Mouse (Mus musculus): ENCODE data around the gene Galns. TPM values are rescaled to one million over a fixed set of nuclear protein-coding genes. Genes with fewer than 3 reads are reported as not detected.
"Not testable (repeated sequence)": the region's sequence is repeated elsewhere in the genome, so short reads cannot be mapped to it uniquely, and the experiment has no call there.

Galns gene
- polyA plus RNA-seq, 1 experiment from 2014 or later, result 6.4 TPM

- Histone ChIP-seq H3K9ac (ENCODE audit: low read length) (no peak overlapping the region), H3K27me3 (ENCODE audit: control insufficient read depth, insufficient read depth, low read length) (no peaks in the 10 kb centered on the region), H3K4me2 (no peak overlapping the region; the same call in 1 of the 2 replicates), H3K27ac (ENCODE audit: low read depth, low read length) (no peak overlapping the region), H3K9me3 (ENCODE audit: control insufficient read depth, low read length) (no peaks in the 10 kb centered on the region), H3K4me3 (ENCODE audit: low read depth, low read length) (no peak overlapping the region), H3K4me1 (ENCODE audit: control insufficient read depth, insufficient read depth, low read length) (peaks cover 23% of the 10 kb centered on the region), H3K36me3 (ENCODE audit: control insufficient read depth, insufficient read depth, low read length) (peaks cover 22% of the 10 kb centered on the region)
- ATAC-seq (ENCODE audit: low FRiP score) (no peak), DNase-seq (ENCODE audit: low spot score, missing footprints) (peak; percentile 82)
- 51% methylated on average over 10 of the region's 10 CpGs for WGBS
Measured at GRCm38 (mm10) chr8:122574667-122575251, 36.5 kb downstream of the Galns start.

- Histone ChIP-seq H3K4me3 (ENCODE audit: low read depth, low read length) (no peak overlapping the region), H3K27me3 (ENCODE audit: control insufficient read depth, insufficient read depth, low read length) (no peaks in the 10 kb centered on the region), H3K36me3 (ENCODE audit: control insufficient read depth, insufficient read depth, low read length) (peaks cover 26% of the 10 kb centered on the region), H3K4me1 (ENCODE audit: control insufficient read depth, insufficient read depth, low read length) (peaks cover 28% of the 10 kb centered on the region), H3K9me3 (ENCODE audit: control insufficient read depth, low read length) (no peaks in the 10 kb centered on the region), H3K27ac (ENCODE audit: low read depth, low read length) (no peak overlapping the region), H3K4me2 (no peak overlapping the region), H3K9ac (ENCODE audit: low read length) (no peak overlapping the region)
- 71% methylated on average over 3 of the region's 3 CpGs for WGBS
- no peak for DNase-seq (ENCODE audit: low spot score, missing footprints)
- ATAC-seq (ENCODE audit: low FRiP score), result no peak
Measured at GRCm38 (mm10) chr8:122574264-122574663, 37.0 kb downstream of the Galns start.

GRCm38 (mm10) chr8:122573577-122573976, 37.7 kb downstream of the Galns start:
- peak; percentile 83 for DNase-seq (ENCODE audit: low spot score, missing footprints)
- no peak overlapping the region for H3K4me2 ChIP-seq
- no peak overlapping the region for H3K4me3 ChIP-seq (ENCODE audit: low read depth, low read length)
- ATAC-seq (ENCODE audit: low FRiP score), result no peak
- no peaks in the 10 kb centered on the region for H3K27me3 ChIP-seq (ENCODE audit: control insufficient read depth, insufficient read depth, low read length)
- H3K36me3 ChIP-seq (ENCODE audit: control insufficient read depth, insufficient read depth, low read length), result peaks cover 26% of the 10 kb centered on the region
- no peak overlapping the region for H3K9ac ChIP-seq (ENCODE audit: low read length)
- peaks cover 35% of the 10 kb centered on the region for H3K4me1 ChIP-seq (ENCODE audit: control insufficient read depth, insufficient read depth, low read length)
- 54% methylated on average over 9 of the region's 9 CpGs for WGBS
- H3K9me3 ChIP-seq (ENCODE audit: control insufficient read depth, low read length), result no peaks in the 10 kb centered on the region
- H3K27ac ChIP-seq (ENCODE audit: low read depth, low read length), result 0 out of 2 replicates have a peak overlapping the region, but pooled peaks have one; percentile 25

- H3K4me1 ChIP-seq (ENCODE audit: control insufficient read depth, insufficient read depth, low read length), result peaks cover 35% of the 10 kb centered on the region
- not testable (repeated sequence) for H3K27me3 ChIP-seq (ENCODE audit: control insufficient read depth, insufficient read depth, low read length)
- WGBS, result 31% methylated on average over 4 of the region's 4 CpGs
Measured at GRCm38 (mm10) chr8:122573176-122573575, 38.1 kb downstream of the Galns start.

GRCm38 (mm10) chr8:122572751-122573150, 38.5 kb downstream of the Galns start:
- Histone ChIP-seq H3K4me2 (no peak overlapping the region), H3K9me3 (ENCODE audit: control insufficient read depth, low read length) (no peaks in the 10 kb centered on the region), H3K9ac (ENCODE audit: low read length) (no peak overlapping the region), H3K27me3 (ENCODE audit: control insufficient read depth, insufficient read depth, low read length) (no peaks in the 10 kb centered on the region), H3K4me1 (ENCODE audit: control insufficient read depth, insufficient read depth, low read length) (peaks cover 35% of the 10 kb centered on the region), H3K36me3 (ENCODE audit: control insufficient read depth, insufficient read depth, low read length) (peaks cover 26% of the 10 kb centered on the region), H3K27ac (ENCODE audit: low read depth, low read length) (no peak overlapping the region), H3K4me3 (ENCODE audit: low read depth, low read length) (no peak overlapping the region)
- WGBS, result 90% methylated on average over 3 of the region's 3 CpGs
- no peak for ATAC-seq (ENCODE audit: low FRiP score)
- DNase-seq (ENCODE audit: low spot score, missing footprints), result no peak

More at GRCm38 (mm10) chr8:122573176-122573575, 38.1 kb downstream of the Galns start:
- not testable (repeated sequence) for H3K9ac ChIP-seq (ENCODE audit: low read length); DNase-seq (ENCODE audit: low spot score, missing footprints); H3K4me2 ChIP-seq; H3K9me3 ChIP-seq (ENCODE audit: control insufficient read depth, low read length); H3K4me3 ChIP-seq (ENCODE audit: low read depth, low read length); ATAC-seq (ENCODE audit: low FRiP score)
- Histone ChIP-seq H3K27ac (ENCODE audit: low read depth, low read length) (0 out of 2 replicates have a peak overlapping the region, but pooled peaks have one; percentile 25), H3K36me3 (ENCODE audit: control insufficient read depth, insufficient read depth, low read length) (peaks cover 26% of the 10 kb centered on the region)

- DNase-seq (ENCODE audit: low spot score, missing footprints), result no peak
- Histone ChIP-seq H3K27ac (ENCODE audit: low read depth, low read length) (no peak overlapping the region), H3K4me3 (ENCODE audit: low read depth, low read length) (no peak overlapping the region), H3K9ac (ENCODE audit: low read length) (no peak overlapping the region), H3K4me1 (ENCODE audit: control insufficient read depth, insufficient read depth, low read length) (peaks cover 38% of the 10 kb centered on the region), H3K36me3 (ENCODE audit: control insufficient read depth, insufficient read depth, low read length) (peaks cover 26% of the 10 kb centered on the region), H3K9me3 (ENCODE audit: control insufficient read depth, low read length) (no peaks in the 10 kb centered on the region), H3K27me3 (ENCODE audit: control insufficient read depth, insufficient read depth, low read length) (no peaks in the 10 kb centered on the region), H3K4me2 (no peak overlapping the region)
- ATAC-seq (ENCODE audit: low FRiP score), result no peak
- 96% methylated on average over 17 of the region's 17 CpGs for WGBS
Measured at GRCm38 (mm10) chr8:122571750-122572267, 39.5 kb downstream of the Galns start.

- no peak overlapping the region for H3K27ac ChIP-seq (ENCODE audit: low read depth, low read length)
- H3K4me3 ChIP-seq (ENCODE audit: low read depth, low read length), result no peak overlapping the region
- H3K9me3 ChIP-seq (ENCODE audit: control insufficient read depth, low read length), result no peaks in the 10 kb centered on the region
- peaks cover 38% of the 10 kb centered on the region for H3K4me1 ChIP-seq (ENCODE audit: control insufficient read depth, insufficient read depth, low read length)
- H3K36me3 ChIP-seq (ENCODE audit: control insufficient read depth, insufficient read depth, low read length), result peaks cover 26% of the 10 kb centered on the region
- DNase-seq (ENCODE audit: low spot score, missing footprints) (no peak), ATAC-seq (ENCODE audit: low FRiP score) (no peak)
- 93% methylated on average over 11 of the region's 11 CpGs for WGBS
- no peak overlapping the region for H3K9ac ChIP-seq (ENCODE audit: low read length)
- H3K27me3 ChIP-seq (ENCODE audit: control insufficient read depth, insufficient read depth, low read length), result no peaks in the 10 kb centered on the region
- H3K4me2 ChIP-seq, result no peak overlapping the region
Measured at GRCm38 (mm10) chr8:122571153-122571552, 40.1 kb downstream of the Galns start.

- WGBS, result 97% methylated on average over 16 of the region's 16 CpGs
- H3K9me3 ChIP-seq (ENCODE audit: control insufficient read depth, low read length), result no peaks in the 10 kb centered on the region
- peaks cover 26% of the 10 kb centered on the region for H3K36me3 ChIP-seq (ENCODE audit: control insufficient read depth, insufficient read depth, low read length)
- H3K4me3 ChIP-seq (ENCODE audit: low read depth, low read length), result no peak overlapping the region
- peaks cover 30% of the 10 kb centered on the region for H3K4me1 ChIP-seq (ENCODE audit: control insufficient read depth, insufficient read depth, low read length)
- H3K4me2 ChIP-seq, result no peak overlapping the region
- ATAC-seq (ENCODE audit: low FRiP score) (no peak), DNase-seq (ENCODE audit: low spot score, missing footprints) (no peak)
- H3K9ac ChIP-seq (ENCODE audit: low read length), result no peak overlapping the region
- no peaks in the 10 kb centered on the region for H3K27me3 ChIP-seq (ENCODE audit: control insufficient read depth, insufficient read depth, low read length)
- no peak overlapping the region for H3K27ac ChIP-seq (ENCODE audit: low read depth, low read length)
Measured at GRCm38 (mm10) chr8:122569996-122570395, 41.3 kb downstream of the Galns start.

GRCm38 (mm10) chr8:122569329-122569728, 41.9 kb downstream of the Galns start:
- Histone ChIP-seq H3K9ac (ENCODE audit: low read length) (peak overlapping the region; percentile 91), H3K9me3 (ENCODE audit: control insufficient read depth, low read length) (no peaks in the 10 kb centered on the region), H3K27ac (ENCODE audit: low read depth, low read length) (no peak overlapping the region), H3K4me2 (peak overlapping the region; percentile 82), H3K4me3 (ENCODE audit: low read depth, low read length) (peak overlapping the region; percentile 83), H3K36me3 (ENCODE audit: control insufficient read depth, insufficient read depth, low read length) (peaks cover 26% of the 10 kb centered on the region), H3K27me3 (ENCODE audit: control insufficient read depth, insufficient read depth, low read length) (no peaks in the 10 kb centered on the region), H3K4me1 (ENCODE audit: control insufficient read depth, insufficient read depth, low read length) (peaks cover 25% of the 10 kb centered on the region)
- ATAC-seq (ENCODE audit: low FRiP score) (no peak), DNase-seq (ENCODE audit: low spot score, missing footprints) (no peak)
- 72% methylated on average over 9 of the region's 9 CpGs for WGBS

Data from midbrain, embryonic 11.5 days (tissue).